Mouse (Mus musculus): Measurements from ENCODE around the gene Gpr182.
A peak's percentile ranks its signal among the peaks of the same experiment; 100 is the strongest.
"Not testable (repeated sequence)": the region's sequence is repeated elsewhere in the genome, so short reads cannot be mapped to it uniquely, and the experiment has no call there.

Gpr182 gene

DNA sequence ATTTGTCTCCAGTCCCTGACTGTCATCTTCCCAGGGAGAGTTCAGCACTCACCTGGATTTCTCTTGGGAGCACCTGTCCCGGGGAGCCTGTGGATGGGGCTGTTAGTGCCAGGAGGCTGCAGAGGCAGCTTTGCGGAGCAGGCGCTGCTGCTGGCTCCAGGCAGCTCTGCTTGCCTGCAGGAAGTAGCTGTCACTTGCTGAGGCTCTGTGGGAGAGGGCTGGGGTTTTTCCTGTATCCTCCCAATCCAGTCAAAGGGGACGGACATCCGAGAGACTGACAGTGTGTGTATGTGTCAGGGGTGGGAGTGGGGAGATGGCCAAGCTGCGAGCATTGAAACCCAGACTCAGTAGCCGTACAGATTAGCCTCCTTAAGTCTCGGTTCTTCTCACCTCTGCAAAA, at the start of gene Gpr182:
Gpr182 (minus strand) TSS at position 185 of the 400 bp plus-strand sequence.
- no peak for DNase-seq (ENCODE audit: low spot score)

DNA sequence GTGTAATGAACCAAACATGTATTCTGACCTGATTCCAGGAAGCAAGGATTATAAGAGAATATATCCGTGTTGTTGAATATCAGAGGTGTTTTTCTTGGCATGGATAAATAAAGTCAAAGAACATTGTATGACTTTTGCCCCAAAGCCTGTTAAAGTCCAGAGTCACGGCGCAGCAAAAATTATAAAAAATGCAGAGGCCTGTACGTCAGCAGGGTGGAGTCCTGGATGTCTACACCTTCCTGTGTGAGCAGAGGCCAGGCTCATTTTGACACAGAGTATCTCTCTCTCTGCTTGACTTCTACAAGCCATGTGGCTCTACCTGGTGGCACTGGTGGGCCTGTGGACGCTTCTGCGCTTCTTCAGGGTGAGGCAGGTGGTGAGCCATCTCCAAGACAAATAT, 49.4 kb upstream of the Gpr182 start, which contains the start of gene Rdh16:
Rdh16 (plus strand) TSS at position 262 of the 400 bp plus-strand sequence.
- no peak for DNase-seq (ENCODE audit: low spot score)

DNA sequence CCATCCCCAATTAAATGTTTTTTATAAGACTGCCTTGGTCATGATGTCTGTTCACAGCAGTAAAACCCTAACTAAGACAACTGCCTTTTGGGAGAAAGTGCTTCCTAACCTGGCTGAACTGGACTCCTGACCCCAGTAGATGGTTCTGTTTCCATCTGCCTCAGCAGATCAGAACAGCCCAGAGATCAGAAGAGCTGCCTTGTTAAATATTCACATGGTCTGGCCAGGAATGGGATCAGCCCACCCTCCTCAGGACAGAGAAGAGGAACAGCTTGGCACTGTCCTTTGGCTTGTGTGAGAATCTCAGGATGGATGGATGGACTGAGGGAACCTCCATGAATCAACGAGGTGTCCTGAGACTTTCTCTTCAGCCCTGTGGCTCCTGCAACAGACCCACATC, 47.8 kb upstream of the Gpr182 start:
- no peak for DNase-seq (ENCODE audit: low spot score)

DNA sequence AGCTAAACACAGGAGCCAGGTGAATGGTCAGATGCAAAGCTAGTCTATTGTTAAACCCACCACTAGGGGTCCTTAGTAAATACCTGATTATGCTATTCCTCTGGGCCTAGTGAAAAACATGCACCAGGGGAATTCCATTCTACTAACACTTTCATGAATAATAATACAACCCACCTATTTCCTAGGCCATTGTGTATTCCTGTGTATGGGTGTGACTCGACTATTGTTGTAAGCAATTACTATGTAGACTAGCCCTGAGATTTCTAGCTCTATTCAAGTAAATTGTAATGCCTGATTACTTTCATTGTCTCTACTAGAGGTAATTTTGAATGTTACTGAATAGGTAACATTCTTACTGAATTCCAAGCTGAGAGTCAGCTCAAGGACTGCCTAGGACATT, 33.9 kb upstream of the Gpr182 start:
- DNase-seq (ENCODE audit: low spot score), result not testable (repeated sequence)

DNA sequence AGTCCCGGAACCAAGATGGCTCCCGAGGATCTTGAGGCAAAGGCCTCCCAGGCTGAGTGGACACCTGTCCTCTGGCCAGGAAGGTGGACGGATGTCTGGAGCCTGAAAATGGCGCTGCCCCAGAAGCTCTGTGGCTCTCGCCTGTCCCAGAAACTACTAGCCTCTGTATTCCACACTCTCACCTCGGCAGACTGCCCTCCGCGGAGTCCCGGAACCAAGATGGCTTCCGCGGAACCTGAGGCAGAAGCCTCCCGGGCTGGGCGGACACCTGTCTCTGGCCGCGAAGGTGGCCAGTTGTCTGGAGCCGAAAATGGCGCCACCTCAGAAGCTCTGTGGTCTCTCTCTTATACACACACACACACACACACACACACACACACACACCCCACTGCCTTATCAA, 30.8 kb upstream of the Gpr182 start:
- not testable (repeated sequence) for DNase-seq (ENCODE audit: low spot score)

DNA sequence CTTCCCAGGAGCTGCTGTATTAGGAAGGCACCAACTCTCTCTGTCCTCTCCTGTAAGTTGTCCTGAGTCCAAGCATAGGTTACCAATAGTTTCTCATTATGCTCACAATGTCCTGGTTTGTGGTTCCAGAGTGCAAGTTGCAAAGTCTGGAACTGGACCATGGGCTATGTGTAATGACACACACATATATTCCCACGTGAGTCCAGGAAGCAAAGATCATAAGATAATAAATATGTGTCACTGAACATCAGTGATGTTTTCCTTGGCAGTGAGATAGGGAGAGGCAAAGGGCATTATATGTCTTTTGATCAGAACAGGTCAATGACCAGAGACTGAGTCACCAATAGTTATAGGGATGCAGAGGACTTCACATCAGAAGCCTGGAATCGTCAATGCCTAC, 24.5 kb upstream of the Gpr182 start, which contains the start of gene Rdh9:
Rdh9 (plus strand) TSS at position 376 of the 400 bp plus-strand sequence.
- no peak for DNase-seq (ENCODE audit: low spot score)

DNA sequence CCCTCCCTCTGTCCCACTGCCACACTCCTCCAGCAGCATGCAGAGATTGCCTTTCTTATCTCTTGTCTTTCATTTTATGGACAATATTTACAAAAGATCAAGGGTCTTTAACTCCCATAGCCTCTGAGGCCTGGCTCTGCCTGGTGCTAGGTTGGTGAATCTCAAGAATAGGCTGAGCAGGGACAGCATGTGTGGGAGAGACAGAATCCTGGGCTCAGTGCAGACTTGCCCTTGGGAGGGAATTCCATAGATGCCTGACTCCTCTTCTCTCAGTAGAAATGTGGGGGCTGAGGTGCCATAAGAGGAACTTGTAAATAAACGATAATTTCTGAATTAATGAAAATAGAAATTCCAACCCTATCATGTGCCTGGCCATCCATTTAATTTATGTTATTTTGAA, 15.0 kb upstream of the Gpr182 start:
- DNase-seq (ENCODE audit: low spot score), result no peak

DNA sequence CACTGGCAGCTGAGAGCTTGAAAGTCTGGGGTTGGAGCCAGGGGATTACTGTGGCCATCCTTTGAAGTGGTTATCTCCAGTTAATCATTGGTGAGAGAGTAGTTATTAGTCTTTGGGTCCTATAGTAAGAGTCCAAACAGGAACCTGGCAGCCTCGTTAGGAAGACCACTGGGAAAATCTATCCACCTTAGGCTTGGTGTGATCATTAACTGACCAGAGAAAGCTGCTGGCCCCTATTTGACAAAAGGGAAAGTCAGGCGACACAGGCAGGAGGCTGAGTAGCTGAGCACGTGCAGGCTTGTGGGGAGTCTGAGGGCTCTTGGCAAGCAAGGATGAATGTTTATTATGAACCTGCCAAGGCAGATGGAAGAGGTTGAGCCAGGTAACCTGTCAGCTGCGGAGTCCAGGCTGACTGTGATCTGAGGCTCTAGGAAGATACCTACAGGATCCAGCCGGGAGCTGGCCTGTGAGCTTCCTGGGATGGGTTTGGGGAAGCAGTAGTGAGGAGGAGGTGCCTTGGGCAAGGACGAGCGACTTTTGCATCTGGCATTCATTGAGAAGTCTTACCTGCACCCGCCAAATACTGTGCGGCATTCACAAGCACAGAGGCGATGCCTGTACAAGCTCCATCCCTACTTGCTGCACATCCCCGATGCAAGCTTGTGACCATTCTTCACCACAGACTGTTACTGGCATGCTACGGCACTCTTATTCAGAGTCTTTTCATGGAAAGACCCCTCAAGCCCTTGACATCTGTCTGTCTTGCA, 12.6 kb upstream of the Gpr182 start:
- no peak for DNase-seq (ENCODE audit: low spot score)

DNA sequence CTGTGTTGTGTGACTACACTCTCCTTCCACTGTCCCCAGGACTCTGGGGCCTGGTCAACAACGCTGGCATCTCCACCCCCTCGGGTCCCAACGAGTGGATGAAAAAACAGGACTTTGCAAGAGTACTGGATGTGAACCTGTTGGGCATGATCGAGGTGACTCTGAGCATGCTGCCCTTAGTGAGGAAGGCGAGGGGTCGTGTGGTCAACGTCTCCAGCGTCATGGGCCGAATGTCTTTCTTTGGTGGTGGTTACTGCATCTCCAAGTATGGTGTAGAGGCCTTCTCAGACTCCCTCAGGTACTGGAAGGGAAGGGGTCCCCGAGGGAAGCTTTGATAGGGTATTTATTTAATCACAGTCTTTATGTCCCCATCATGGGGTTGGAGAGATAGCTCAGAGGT, 11.4 kb upstream of the Gpr182 start:
- not testable (repeated sequence) for DNase-seq (ENCODE audit: low spot score)

DNA sequence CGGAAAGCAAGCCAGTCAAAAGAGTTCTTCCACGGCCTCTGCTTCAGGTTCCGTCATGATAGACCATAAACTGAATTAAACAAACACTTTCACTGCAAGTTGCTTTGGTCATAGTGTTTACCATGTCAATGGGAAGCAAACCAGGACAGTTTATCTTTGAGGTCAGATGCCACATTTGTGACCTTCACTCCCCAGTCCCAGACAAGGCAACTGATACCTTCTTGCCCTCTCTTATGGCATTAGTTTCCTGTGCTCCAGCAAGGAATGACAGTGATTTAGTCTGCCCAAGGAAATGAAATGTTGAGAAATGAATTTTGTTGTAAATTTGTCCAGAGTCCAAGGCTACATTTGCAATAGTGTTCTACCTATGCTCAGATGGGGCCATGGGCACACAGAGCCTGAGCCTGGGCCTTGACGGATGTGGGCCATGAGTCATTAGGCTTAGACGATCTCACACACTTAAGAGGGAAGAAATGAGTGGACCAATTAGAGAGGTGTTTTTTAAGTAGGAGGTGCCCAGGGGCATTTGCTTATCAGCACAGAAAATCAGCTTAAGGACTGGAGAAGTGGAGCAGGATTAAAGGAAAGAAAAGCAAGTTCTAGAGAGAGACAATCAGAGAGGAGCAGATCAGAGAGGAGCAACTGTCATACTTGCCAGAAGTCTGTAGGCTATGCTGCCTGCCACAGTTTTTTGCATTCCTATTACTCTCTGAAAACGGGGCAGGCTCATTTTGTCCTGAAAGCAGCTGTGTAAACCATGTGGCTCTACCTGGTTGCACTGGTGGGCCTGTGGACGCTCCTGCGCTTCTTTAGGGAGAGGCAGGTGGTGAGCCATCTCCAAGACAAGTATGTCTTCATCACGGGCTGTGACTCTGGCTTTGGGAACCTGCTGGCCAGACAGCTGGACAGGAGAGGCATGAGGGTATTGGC, 7.9 kb upstream of the Gpr182 start, which contains the start of the genes Rdh1 and Rdh16f1:
Rdh1 (plus strand) TSS at position 541 of the 930 bp plus-strand sequence.
Rdh16f1 (plus strand) TSS at position 607 of the 930 bp plus-strand sequence.
- DNase-seq (ENCODE audit: low spot score), result no peak

DNA sequence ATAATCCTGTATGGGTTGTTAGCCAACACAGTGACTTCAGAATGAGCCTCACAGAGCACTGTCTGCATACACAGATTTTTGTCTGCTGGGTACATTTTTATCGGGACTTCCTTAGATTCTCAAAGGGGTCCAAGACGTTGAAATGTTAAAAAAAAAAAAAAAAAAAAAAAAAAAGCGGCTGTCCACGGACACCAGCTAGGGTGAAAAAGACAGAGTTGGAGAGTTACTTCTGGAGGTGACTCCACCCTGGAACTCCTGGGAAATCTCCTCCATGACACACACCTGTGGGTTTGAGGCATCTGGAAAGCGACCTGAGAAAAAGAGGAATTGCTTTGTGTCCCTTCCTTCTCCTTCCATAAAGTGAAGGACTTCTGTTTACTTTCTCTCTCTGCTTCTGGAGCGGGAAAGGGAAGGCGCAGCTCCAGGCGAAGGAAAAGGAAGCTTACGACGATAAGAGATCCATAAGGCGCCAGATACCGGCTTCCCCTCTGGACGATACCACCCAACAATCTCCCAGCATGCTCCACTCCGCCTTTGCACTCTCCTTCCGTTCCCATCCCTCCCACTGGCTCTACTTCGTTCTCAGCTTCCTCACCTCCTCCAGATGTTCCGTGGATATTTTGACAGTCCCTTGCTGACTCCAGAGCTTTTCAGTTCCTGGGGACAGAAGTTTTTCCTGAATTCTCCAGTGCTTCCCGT, 4.4 kb upstream of the Gpr182 start:
- DNase-seq (ENCODE audit: low spot score), result peak; percentile 25

DNA sequence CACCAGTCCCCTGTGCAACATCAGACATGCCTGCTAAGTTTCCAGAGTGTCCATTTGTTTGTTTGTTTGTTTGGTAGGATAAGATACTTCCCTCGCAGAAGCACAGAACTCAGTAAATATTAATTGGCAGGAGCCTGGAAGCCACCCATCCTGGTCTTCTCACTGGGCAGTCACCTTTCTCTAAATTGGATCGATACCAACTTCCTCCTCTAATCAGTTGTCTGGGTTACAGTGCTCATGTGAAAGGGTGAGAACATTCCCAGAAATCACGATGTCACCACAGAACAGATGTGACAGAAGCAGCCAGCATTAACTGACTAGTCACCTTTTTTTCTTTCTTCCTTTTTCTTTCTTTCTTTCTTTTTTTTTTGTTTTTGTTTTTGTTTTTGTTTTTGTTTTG, 3.7 kb upstream of the Gpr182 start:
- no peak for DNase-seq (ENCODE audit: low spot score)

DNA sequence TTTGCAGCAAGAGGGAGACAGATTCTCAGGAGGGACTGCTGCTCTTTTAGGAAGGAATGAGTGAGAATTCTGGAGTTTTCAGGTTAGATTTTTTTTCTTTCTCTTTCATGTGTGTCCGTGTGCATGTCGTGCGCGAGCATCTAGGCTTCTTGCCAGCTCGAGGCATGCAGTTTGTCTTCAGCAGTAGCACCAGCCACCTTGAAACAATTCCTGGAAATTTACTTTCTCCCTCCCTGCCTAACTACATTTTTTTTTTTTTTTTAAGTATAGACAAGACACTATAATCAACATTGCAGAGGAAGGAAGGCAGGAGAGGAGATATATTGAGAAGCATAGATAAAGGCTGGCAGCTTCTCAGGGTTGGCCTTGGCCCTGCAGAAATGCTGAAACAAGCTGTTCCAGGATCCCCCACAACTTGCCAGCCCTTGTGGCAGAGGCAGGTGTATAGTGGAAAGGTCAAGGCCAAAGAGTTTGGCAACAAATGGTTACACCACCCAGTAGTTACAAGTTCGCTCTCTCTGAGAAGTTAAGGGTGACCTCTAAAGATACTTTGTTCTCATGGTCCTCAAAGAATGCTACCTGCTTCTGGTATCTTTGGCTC, 3.1 kb upstream of the Gpr182 start:
- no peak for DNase-seq (ENCODE audit: low spot score)

DNA sequence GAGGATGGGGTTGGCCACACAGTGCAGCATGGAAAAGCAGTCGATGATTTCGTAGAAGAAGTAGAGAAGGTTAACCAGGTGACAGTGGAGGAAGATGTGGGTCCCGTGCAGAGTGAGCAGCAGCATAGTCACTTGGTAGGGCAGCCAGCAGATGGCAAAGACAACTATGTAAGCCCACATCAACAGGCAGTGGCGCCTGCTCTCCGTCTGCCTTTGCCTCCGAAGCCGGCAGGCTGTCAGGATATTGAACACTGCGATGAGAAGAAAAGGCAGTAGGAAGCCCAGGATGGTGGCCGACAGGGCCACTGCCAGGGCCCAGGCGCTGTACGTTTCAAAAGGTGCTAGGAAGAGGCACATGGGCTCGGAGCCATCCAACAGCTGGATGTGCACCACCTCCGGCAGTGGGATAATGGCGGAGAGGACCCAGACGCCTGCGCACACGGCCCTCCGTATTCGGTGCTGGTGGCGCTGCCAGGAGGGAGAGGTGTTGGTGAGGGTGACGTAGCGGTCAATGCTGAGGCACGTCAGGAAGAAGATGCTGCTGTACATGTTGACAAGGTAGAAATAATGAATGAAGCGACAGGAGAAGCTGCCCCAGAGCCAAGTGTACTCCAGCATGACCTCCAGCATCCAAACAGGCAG, 1.3 kb downstream of the Gpr182 start:
- no peak for DNase-seq (ENCODE audit: low spot score)

DNA sequence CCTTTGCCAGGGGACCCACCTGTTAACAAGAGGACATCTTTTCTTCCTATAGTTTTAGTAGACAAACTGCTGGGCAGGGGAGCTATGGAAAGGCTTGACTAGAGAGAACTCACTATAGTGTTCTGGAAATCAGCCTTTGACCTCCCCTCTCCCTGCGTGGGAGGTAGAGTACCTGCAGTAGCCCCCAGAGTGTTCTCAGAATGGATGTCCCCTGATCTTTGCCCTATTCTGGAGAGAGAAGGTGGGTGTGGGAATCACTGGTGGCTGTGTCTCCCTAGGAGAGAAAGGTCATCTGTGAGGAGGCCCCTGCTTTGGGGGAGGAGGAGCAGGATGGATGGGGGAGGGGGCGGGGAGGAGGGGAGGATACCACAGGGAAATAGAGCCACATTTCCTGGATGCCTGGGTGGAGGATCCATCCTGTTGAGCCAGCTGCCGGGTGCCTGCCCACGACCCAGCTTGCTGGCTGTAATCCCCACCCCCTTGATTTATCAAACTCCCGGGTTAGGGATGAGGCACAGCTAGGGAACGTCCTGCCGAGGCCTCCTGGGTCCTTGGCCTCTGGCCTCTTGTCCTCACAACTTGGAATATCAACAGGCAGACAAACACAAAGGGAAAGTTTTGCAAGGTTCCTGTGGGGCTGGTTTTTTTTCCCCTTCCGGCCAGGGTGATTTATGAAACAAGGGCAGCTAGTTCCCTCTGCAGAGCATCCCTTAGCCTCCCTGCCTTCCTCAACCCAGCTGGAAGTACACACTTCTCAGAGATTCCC, 2.5 kb downstream of the Gpr182 start:
- peak; percentile 45 for DNase-seq (ENCODE audit: low spot score)

DNA sequence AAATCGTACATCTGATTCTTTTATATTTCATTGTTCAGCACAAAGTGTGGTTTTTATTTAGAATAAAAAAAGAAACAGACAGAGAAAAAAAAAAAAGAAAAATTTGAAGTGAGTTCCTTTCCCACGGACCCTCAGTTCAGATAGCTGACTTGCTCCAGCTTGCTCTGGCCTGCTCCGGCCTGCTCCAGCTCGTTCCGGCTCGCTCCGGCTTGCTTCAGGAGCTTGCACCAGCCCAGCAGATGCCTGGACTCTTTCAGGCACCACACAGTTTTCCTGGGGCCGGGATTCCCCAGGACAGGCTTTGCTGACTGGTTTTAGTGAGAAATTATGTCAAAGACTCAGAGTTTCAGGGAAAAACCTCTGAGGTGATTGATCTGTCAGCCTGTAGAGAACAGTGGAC, 4.3 kb downstream of the Gpr182 start:
- DNase-seq (ENCODE audit: low spot score), result no peak

DNA sequence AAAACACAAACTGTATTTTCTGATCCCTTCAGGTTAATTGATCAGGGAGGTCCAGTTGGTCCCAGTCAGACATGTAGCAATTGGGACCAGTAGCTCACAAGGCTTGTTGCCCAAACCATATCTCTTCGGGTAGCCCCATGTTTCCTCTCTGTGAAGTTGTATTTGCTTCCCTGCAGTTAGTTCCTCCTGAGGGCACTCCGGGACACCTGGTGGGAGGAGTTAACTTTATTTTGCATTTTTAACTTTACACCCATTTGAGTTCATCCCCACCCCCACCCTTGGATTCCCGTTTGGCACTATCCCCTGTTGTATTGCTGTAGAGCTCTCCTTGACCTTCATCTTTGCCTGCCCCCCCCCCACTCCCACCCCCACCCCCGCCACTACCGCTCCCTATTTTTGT, 5.6 kb downstream of the Gpr182 start:
- no peak for DNase-seq (ENCODE audit: low spot score)

DNA sequence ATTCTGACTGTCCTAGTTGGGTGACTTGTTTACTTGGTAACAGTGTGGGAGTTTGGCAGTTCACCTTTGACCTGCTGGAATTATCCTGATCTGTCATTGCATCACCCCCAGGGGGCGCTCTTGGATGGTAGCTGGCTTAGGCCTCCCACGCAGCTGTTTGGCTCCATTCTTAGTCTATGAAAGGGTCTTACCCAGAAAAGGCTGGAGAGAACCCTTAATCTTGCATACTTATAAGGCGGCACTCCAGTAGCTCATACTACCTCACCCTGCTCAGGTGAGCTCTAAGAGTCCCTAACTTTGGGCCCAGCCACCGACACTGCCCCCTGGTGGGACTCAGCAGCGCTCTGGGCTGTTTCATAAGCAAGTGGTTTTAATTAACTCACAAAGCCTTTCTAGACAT, 6.9 kb downstream of the Gpr182 start:
- peak; percentile 46 for DNase-seq (ENCODE audit: low spot score)

DNA sequence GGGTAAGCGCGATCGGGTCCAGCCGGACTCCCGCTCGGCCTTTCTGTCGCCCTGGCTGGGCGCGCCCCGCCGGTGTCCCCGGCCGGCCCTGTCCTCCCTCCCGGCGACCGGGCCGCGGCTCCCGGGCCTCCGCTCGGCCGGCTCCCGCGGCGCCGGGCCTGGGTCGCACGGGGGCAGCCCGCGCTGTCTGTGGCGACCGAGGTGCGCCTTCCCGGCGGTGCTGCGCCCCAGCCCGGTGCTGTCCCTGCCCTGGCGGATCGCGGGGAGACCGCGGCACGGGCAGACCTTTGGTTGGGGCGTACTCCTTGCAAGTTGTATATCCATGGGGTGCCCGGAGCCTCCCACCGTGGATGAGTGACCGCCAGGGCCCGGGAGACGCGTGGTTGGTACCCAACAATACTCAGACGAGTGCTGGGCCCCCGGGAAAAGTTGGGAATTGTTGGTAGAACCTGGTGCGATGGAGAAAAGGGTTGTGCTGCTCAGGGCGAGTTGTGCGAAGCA, 11.8 kb downstream of the Gpr182 start:
- DNase-seq (ENCODE audit: low spot score), result peak; percentile 44

DNA sequence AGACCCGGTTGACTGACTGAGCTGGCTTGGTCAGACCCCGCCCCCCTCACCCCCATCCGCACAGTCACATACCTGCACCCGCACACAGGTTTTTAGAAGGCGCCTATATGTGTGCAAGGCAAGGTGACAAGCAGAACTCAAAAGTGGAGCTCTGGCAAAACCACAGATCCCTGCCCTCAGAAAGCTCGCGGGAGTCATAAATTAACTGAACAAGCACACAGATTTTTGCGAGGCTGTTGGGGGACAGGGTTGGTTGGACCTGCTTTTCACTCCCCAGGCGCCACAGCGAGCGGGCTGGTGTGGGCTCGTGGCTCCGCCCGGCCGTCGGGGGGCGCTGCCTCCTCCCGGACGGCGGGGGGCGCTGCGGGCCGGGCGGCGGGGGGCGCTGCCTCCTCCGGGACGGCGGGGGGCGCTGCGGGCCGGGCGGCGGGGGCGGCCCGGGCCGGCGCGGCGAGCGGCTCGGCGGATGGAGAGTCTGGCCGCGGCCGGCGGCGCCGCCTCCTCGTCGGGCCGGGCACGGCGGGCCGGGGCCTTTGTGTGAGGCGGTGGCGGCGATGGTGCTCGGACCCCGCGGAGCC, 12.4 kb downstream of the Gpr182 start, which contains the start of gene Zbtb39:
Zbtb39 (plus strand) TSS at position 456 of the 578 bp plus-strand sequence.
- peak; percentile 69 for DNase-seq (ENCODE audit: low spot score)
